9 mouse cellular contexts compared by ENCODE assay signal in the genomic region with DNA sequence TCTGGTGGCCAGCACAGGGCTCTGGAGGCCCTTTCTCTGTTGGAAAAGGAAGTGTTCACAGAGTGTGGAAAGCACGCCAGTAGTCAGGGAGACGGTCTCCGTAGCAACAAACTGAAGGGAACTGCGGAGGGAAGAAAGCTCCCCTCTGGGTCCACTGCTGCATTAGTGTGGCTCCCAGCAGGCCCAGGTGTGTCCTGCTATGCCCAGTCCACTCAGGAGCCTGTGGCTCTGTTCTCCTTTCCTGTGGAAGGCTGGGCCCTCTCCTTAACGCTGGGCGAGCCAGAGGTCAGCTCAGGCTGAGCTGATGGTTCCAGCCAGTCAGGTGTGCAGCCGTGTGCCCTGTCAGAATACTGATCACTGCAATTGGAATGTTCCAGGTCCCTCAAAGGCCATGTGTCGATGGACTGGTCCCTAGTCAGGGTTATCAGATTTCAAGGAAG. TPM values are rescaled to one million over a fixed set of nuclear protein-coding genes. Genes with fewer than 3 reads are reported as not detected.
DNase-seq lines count a peak whose midpoint lies in the region; ATAC-seq lines count a peak whose summit lies in the region.
"Had no signal": no experiment of that assay in that cellular context is flagged by ENCODE, and none has a peak within 500 bp of the region (broad histone marks: within the 10 kb centered on the region; RNA-seq: fewer than 3 reads in every experiment).

No protein-coding gene starts in this region.

- no peak overlapping the region for H3K4me2 ChIP-seq in embryonic facial prominence, embryonic 12.5 days (replicated peaks)
- H3K4me2 ChIP-seq in hindbrain, embryonic 11.5 days (replicated peaks; ENCODE audit: low read depth, low read length), result no peak overlapping the region
- no peak overlapping the region for H3K4me2 ChIP-seq in midbrain, embryonic 16.5 days (ENCODE audit: low read length)
- H3K4me2 ChIP-seq: heart, embryonic 13.5 days had no signal

- no peak overlapping the region for H3K4me3 ChIP-seq in embryonic facial prominence, embryonic 12.5 days
- no peak overlapping the region for H3K4me3 ChIP-seq in hindbrain, embryonic 11.5 days (ENCODE audit: low read depth, low read length)
- H3K4me3 ChIP-seq in midbrain, embryonic 16.5 days (ENCODE audit: low read depth, low read length), result no peak overlapping the region
- H3K4me3 ChIP-seq: heart, embryonic 13.5 days had no signal

- H3K9me3 ChIP-seq in embryonic facial prominence, embryonic 12.5 days, result no peaks in the 10 kb centered on the region
- H3K9me3 ChIP-seq in hindbrain, embryonic 11.5 days (ENCODE audit: control insufficient read depth, low read length), result no peaks in the 10 kb centered on the region
- 0 out of 2 replicates have a peak, but pooled peaks cover 3% of the 10 kb centered on the region for H3K9me3 ChIP-seq in midbrain, embryonic 16.5 days (replicated peaks; ENCODE audit: control insufficient read depth, low read length, poor library complexity, severe bottlenecking)
- H3K9me3 ChIP-seq: heart, embryonic 13.5 days had no signal

- H3K36me3 ChIP-seq in embryonic facial prominence, embryonic 12.5 days, result no peaks in the 10 kb centered on the region
- no peaks in the 10 kb centered on the region for H3K36me3 ChIP-seq in hindbrain, embryonic 11.5 days (ENCODE audit: control insufficient read depth, insufficient read depth, low read length)
- no peaks in the 10 kb centered on the region for H3K36me3 ChIP-seq in midbrain, embryonic 16.5 days (ENCODE audit: control insufficient read depth, insufficient read depth, low read length)
- H3K36me3 ChIP-seq: heart, embryonic 13.5 days had no signal

- no peak overlapping the region for H3K27ac ChIP-seq in embryonic facial prominence, embryonic 12.5 days
- H3K27ac ChIP-seq in hindbrain, embryonic 11.5 days (ENCODE audit: low read depth, low read length), result no peak overlapping the region
- peak overlapping the region; percentile 65 for H3K27ac ChIP-seq in midbrain, embryonic 16.5 days (ENCODE audit: low read length)
- H3K27ac ChIP-seq: heart, embryonic 13.5 days had no signal

- ATAC-seq in embryonic facial prominence, embryonic 12.5 days (ENCODE audit: insufficient number of reproducible peaks, insufficient read depth, low FRiP score, low TSS enrichment), result peak; percentile 75; the same call in 1 of the 2 replicates
- ATAC-seq in hindbrain, embryonic 11.5 days (ENCODE audit: low FRiP score), result peak; percentile 59; the same call in 1 of the 2 replicates
- peak; percentile 93 for ATAC-seq in midbrain, embryonic 16.5 days
- no peak for ATAC-seq in activated CD4-positive, CD25-positive, alpha-beta regulatory T cell, adult 4 months

- peak; percentile 28 to 75 for DNase-seq in frontal cortex, adult 2 months (ENCODE audit: extremely low spot score in 1 of 2, low spot score in 1 of 2)
- peak; percentile 75 for DNase-seq in hindbrain, embryonic 11.5 days (ENCODE audit: low spot score)
- DNase-seq in layer of hippocampus, postnatal 25 days (ENCODE audit: extremely low spot score in 1 of 2, low spot score in 1 of 2), result peak; percentile 36 to 59
- no peak for DNase-seq in spleen, adult 18-20 months
- no peak for DNase-seq in spleen, postnatal 36 days (ENCODE audit: low spot score in 2 of 2)

- 29% methylated on average over 8 of the region's 8 CpGs for WGBS in embryonic facial prominence, embryonic 12.5 days
- 25% methylated on average over 8 of the region's 8 CpGs for WGBS in hindbrain, embryonic 11.5 days
- WGBS in midbrain, embryonic 16.5 days, result 11% methylated on average over 8 of the region's 8 CpGs

- no peaks in the 10 kb centered on the region for H3K27me3 ChIP-seq in embryonic facial prominence, embryonic 12.5 days
- H3K27me3 ChIP-seq in hindbrain, embryonic 11.5 days (ENCODE audit: control insufficient read depth, insufficient read depth, low read length), result no peaks in the 10 kb centered on the region
- H3K27me3 ChIP-seq in midbrain, embryonic 16.5 days (ENCODE audit: control insufficient read depth, insufficient read depth, low read depth, low read length), result no peaks in the 10 kb centered on the region
- H3K27me3 ChIP-seq: heart, embryonic 13.5 days had no signal

- no peak overlapping the region for H3K9ac ChIP-seq in embryonic facial prominence, embryonic 12.5 days
- H3K9ac ChIP-seq in hindbrain, embryonic 11.5 days (ENCODE audit: low read depth, low read length), result no peak overlapping the region
- H3K9ac ChIP-seq in midbrain, embryonic 16.5 days (ENCODE audit: low read depth, low read length), result no peak overlapping the region
- H3K9ac ChIP-seq: heart, embryonic 13.5 days had no signal

- peaks cover 3% of the 10 kb centered on the region; the same call in 1 of the 2 replicates for H3K4me1 ChIP-seq in embryonic facial prominence, embryonic 12.5 days
- no peaks in the 10 kb centered on the region for H3K4me1 ChIP-seq in hindbrain, embryonic 11.5 days (replicated peaks; ENCODE audit: control insufficient read depth, insufficient read depth, low read length)
- peaks cover 8% of the 10 kb centered on the region for H3K4me1 ChIP-seq in midbrain, embryonic 16.5 days (ENCODE audit: control insufficient read depth, insufficient read depth, low read length)

RNA-seq across cellular contexts. Expression of gene Tcf15, which starts 24.5 kb away (rescaled TPM):
- 12.2 and 14.7 TPM in 2 replicates for polyA plus RNA-seq in embryonic facial prominence, embryonic 12.5 days (2016; fragmentation: Nextera tagmentation; extraction: Ambion mirVana)
- 3.3 TPM in 2 replicates for polyA plus RNA-seq in frontal cortex, adult 2 months (2012; rRNA removed)
- polyA plus RNA-seq in hindbrain, embryonic 11.5 days (2014; fragmentation: Nextera tagmentation; extraction: Ambion mirVana), result 10.7 and 13.1 TPM in 2 replicates
- total RNA-seq in layer of hippocampus, postnatal 25 days (2021), result 1 to 10 TPM; 4.3 to 4.7 TPM
- polyA plus RNA-seq in midbrain, embryonic 16.5 days (2015; fragmentation: Nextera tagmentation; extraction: Ambion mirVana), result 0.69 and 1.0 TPM in 2 replicates
- polyA plus RNA-seq in activated CD4-positive, CD25-positive, alpha-beta regulatory T cell, adult 4 months (2017; shearing (Covaris generic)), result not detected

RNA-seq across cellular contexts. Expression of gene Csnk2a1, which starts 58.8 kb away (rescaled TPM):
- polyA plus RNA-seq in embryonic facial prominence, embryonic 12.5 days (2016; fragmentation: Nextera tagmentation; extraction: Ambion mirVana), result 86.5 and 94.9 TPM in 2 replicates
- 74.1 and 80.0 TPM in 2 replicates for polyA plus RNA-seq in frontal cortex, adult 2 months (2012; rRNA removed)
- polyA plus RNA-seq in hindbrain, embryonic 11.5 days (2014; fragmentation: Nextera tagmentation; extraction: Ambion mirVana), result 70.3 and 135 TPM in 2 replicates
- total RNA-seq in layer of hippocampus, postnatal 25 days (2021), result 10 to 100 TPM; 93.6 to 98.6 TPM
- polyA plus RNA-seq in midbrain, embryonic 16.5 days (2015; fragmentation: Nextera tagmentation; extraction: Ambion mirVana), result 107 and 116 TPM in 2 replicates
- 10 to 100 TPM; 68.0 to 91.6 TPM for polyA plus RNA-seq in activated CD4-positive, CD25-positive, alpha-beta regulatory T cell, adult 4 months (2017; shearing (Covaris generic))

Comparison
In these comparisons a context has a peak if more than half of its experiments do, and no peak if none do; other contexts are left out.
1. DNase-seq: peak in frontal cortex, adult 2 months (2 of 2), hindbrain, embryonic 11.5 days (single experiment) and layer of hippocampus, postnatal 25 days (2 of 2); none in spleen, adult 18-20 months (0 of 2) and spleen, postnatal 36 days (0 of 2).